Mouse (Mus musculus) embryo, embryonic 11 days (tissue): ENCODE measurements at regions not wholly inside any gene's neighbourhood (a gene's known extent, or its start where the extent isn't known, plus 50 kb on each side); places are given as distances from the start of the nearest gene placed in this dataset.

Source experiments
- DNase-seq: peaks from one replicate; pipeline ENCODE4 v3.0.0-alpha.2; 2015

GRCm38 (mm10) chr2:148107607-148108115 is 60.9 kb upstream of the Foxa2 start:
- DNase-seq = no peak

- DNase-seq = peak; percentile 17
These were observed 63.4 kb upstream of the Foxa2 start for GRCm38 (mm10) chr2:148110149-148110548.

- peak; percentile 70 for DNase-seq
These were observed 65.1 kb upstream of the Foxa2 start for GRCm38 (mm10) chr2:148111889-148112288.

GRCm38 (mm10) chr2:148113184-148113583 is 66.4 kb upstream of the Foxa2 start:
- DNase-seq = no peak

GRCm38 (mm10) chr2:148114600-148114999 is 67.8 kb upstream of the Foxa2 start:
- DNase-seq = peak; percentile 43

GRCm38 (mm10) chr2:148116033-148116790 is 69.4 kb upstream of the Foxa2 start:
- no peak for DNase-seq

GRCm38 (mm10) chr2:148117420-148117819 is 70.7 kb upstream of the Foxa2 start:
- no peak for DNase-seq

GRCm38 (mm10) chr2:148121885-148122876 is 75.4 kb upstream of the Foxa2 start:
- peak; percentile 61 for DNase-seq

- peak; percentile 11 for DNase-seq
These were observed 77.0 kb upstream of the Foxa2 start for GRCm38 (mm10) chr2:148123780-148124179.

- no peak for DNase-seq
These were observed 87.0 kb upstream of the Foxa2 start for GRCm38 (mm10) chr2:148133811-148134210.

GRCm38 (mm10) chr2:148141936-148142335 is 95.2 kb upstream of the Foxa2 start:
- DNase-seq = no peak

GRCm38 (mm10) chr2:148144816-148145215 is 98.0 kb upstream of the Foxa2 start:
- DNase-seq = no peak

GRCm38 (mm10) chr2:148148272-148148671 is 101.5 kb upstream of the Foxa2 start:
- DNase-seq = no peak

- no peak for DNase-seq
These were observed 102.7 kb upstream of the Foxa2 start for GRCm38 (mm10) chr2:148149426-148149825.

GRCm38 (mm10) chr2:148153513-148154271 is 106.9 kb upstream of the Foxa2 start:
- no peak for DNase-seq

- DNase-seq = no peak
These were observed 109.4 kb upstream of the Foxa2 start for GRCm38 (mm10) chr2:148156122-148156521.

GRCm38 (mm10) chr2:148159028-148159600 is 112.3 kb upstream of the Foxa2 start:
- DNase-seq = no peak

- no peak for DNase-seq
These were observed 114.2 kb upstream of the Foxa2 start for GRCm38 (mm10) chr2:148160997-148161396.

- DNase-seq = no peak
These were observed 115.2 kb upstream of the Foxa2 start for GRCm38 (mm10) chr2:148161966-148162365.

GRCm38 (mm10) chr2:148162562-148162961 is 115.8 kb upstream of the Foxa2 start:
- no peak for DNase-seq

- no peak for DNase-seq
These were observed 124.3 kb upstream of the Foxa2 start for GRCm38 (mm10) chr2:148171113-148171512.

GRCm38 (mm10) chr2:148171699-148172098 is 124.9 kb upstream of the Foxa2 start:
- no peak for DNase-seq
